In the genomic region with DNA sequence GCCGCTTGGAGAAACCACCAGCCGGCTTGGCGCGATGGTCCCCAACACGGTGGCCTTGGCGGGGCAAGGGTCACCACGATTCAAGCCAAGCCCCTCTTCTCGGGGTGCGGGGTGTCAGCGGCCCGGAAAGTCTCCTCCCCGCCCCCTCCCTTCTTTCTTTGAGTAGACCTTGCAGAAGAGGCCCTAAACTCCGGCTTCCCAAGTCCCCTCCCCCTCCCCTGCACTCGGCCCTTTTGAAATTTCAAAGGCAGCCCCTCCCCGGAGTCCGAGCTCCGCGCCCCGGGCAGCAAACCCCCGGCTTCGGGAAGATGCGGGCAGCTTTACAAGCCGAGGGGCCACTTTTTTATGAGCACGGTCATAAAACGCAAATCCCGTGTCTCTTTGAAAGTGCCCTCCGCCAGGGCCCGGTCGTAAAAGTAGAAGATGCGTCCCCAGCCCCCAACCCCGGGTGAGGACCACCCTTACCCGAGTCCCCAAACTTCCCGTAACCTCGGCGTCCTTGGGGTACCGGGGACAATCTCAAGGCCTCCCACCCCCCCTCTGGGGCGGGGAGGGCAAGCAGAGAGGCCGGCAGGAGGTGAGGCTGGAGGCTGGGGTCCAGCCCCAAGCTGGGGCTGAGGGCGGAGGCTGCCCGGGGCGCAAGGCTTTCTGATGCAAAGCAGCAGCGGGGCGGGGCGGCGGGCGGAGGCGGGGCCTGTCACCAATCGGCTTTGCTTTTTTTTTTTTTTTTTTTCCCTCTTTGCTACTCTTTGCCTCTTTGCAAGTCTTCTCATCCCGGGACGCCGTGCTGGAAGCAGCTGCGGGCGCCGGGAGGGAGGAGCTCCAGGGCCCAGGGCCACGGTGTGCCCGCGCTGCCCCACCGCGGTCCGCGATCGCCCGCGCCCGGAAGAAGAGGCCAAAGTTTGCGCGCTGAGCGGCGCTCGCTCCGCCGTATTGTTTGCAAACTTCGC, we compare ENCODE assay signal across 9 mouse cellular contexts. TPM values are rescaled to one million over a fixed set of nuclear protein-coding genes. Genes with fewer than 3 reads are reported as not detected.
DNase-seq lines count a peak whose midpoint lies in the region; ATAC-seq and TF ChIP-seq lines count a peak whose summit lies in the region.
"Had no signal": no experiment of that assay in that cellular context is flagged by ENCODE, and none has a peak within 500 bp of the region (broad histone marks: within the 10 kb centered on the region; RNA-seq: fewer than 3 reads in every experiment).

A gene (plus strand): TSS at position 773 of the 950 bp plus-strand sequence.

- TF ChIP-seq CTCF in E14TG2a.4 (conservative IDR thresholded peaks at IDR 0.05; ENCODE audit: low read length), result no peak

- H3K4me1 ChIP-seq in E14TG2a.4 (replicated peaks; ENCODE audit: low read depth, low read length), result peaks cover 80% of the 10 kb centered on the region
- peaks cover 46% of the 10 kb centered on the region; the same call in 1 of the 2 replicates for H3K4me1 ChIP-seq in hindbrain, embryonic 14.5 days (replicated peaks; ENCODE audit: control insufficient read depth, insufficient read depth, low read length)
- peaks cover 7% of the 10 kb centered on the region for H3K4me1 ChIP-seq in liver, embryonic 15.5 days (replicated peaks)

- peaks cover 41% of the 10 kb centered on the region for H3K27me3 ChIP-seq in E14TG2a.4 (ENCODE audit: insufficient read depth, low read length)
- H3K27me3 ChIP-seq in hindbrain, embryonic 14.5 days (ENCODE audit: control insufficient read depth, insufficient read depth, low read length), result peaks cover 22% of the 10 kb centered on the region
- peaks cover 91% of the 10 kb centered on the region for H3K27me3 ChIP-seq in liver, embryonic 15.5 days

- peak; percentile 66 to 79 for DNase-seq in cerebellum, postnatal 10 days
- DNase-seq in cerebellum, adult 11-12 months, result no peak
- DNase-seq in embryo, embryonic 9.5 days (ENCODE audit: extremely low spot score), result peak; percentile 90
- peak; percentile 62 for DNase-seq in hindbrain, embryonic 14.5 days (ENCODE audit: low spot score)
- DNase-seq in ovary, adult 18-20 months (ENCODE audit: low spot score), result peak; percentile 8
- no peak for DNase-seq in spleen, adult 18-20 months

- peak within 1 kb of the TSS; percentile 84 for H3K4me3 ChIP-seq in E14TG2a.4 (replicated peaks; ENCODE audit: low read length)
- peak within 1 kb of the TSS; percentile 64 for H3K4me3 ChIP-seq in hindbrain, embryonic 14.5 days (replicated peaks; ENCODE audit: low read length)
- peak within 1 kb of the TSS; percentile 47 for H3K4me3 ChIP-seq in liver, embryonic 15.5 days (replicated peaks)

- under 1% methylated on average over 73 of the region's 73 CpGs for WGBS in hindbrain, embryonic 14.5 days
- WGBS in liver, embryonic 15.5 days (ENCODE audit: insufficient replicate concordance), result under 1% methylated on average over 67 of the region's 73 CpGs

- ATAC-seq in hindbrain, embryonic 14.5 days (ENCODE audit: low FRiP score), result peak; percentile 52; the same call in 1 of the 2 replicates
- ATAC-seq in liver, embryonic 15.5 days (ENCODE audit: insufficient read depth), result no peak

- H3K4me2 ChIP-seq in hindbrain, embryonic 14.5 days (replicated peaks), result peak within 1 kb of the TSS; percentile 98
- peak within 1 kb of the TSS; percentile 65 for H3K4me2 ChIP-seq in liver, embryonic 15.5 days

- H3K27ac ChIP-seq in hindbrain, embryonic 14.5 days, result peak within 1 kb of the TSS; percentile 74
- H3K27ac ChIP-seq in liver, embryonic 15.5 days (replicated peaks), result no peak within 1 kb of the TSS

- H3K9me3 ChIP-seq in E14TG2a.4 (ENCODE audit: low read length), result peaks cover 8% of the 10 kb centered on the region
- no peaks in the 10 kb centered on the region for H3K9me3 ChIP-seq in hindbrain, embryonic 14.5 days (ENCODE audit: control insufficient read depth, low read length)
- H3K9me3 ChIP-seq in liver, embryonic 15.5 days (replicated peaks), result no peaks in the 10 kb centered on the region

- H3K36me3 ChIP-seq in E14TG2a.4 (ENCODE audit: insufficient read depth, low read length), result peaks cover 15% of the 10 kb centered on the region
- no peaks in the 10 kb centered on the region for H3K36me3 ChIP-seq in hindbrain, embryonic 14.5 days (replicated peaks; ENCODE audit: control insufficient read depth, insufficient read depth)
- H3K36me3 ChIP-seq in liver, embryonic 15.5 days (replicated peaks), result no peaks in the 10 kb centered on the region

- H3K9ac ChIP-seq in hindbrain, embryonic 14.5 days, result peak within 1 kb of the TSS; percentile 68
- no peak within 1 kb of the TSS for H3K9ac ChIP-seq in liver, embryonic 15.5 days

RNA-seq across cellular contexts. Expression of the gene that starts here (rescaled TPM):
- 5.3 and 5.7 TPM in 2 replicates for polyA plus RNA-seq in hindbrain, embryonic 14.5 days (2014; fragmentation: Nextera tagmentation; extraction: Ambion mirVana)
- polyA plus RNA-seq in liver, embryonic 15.5 days (2015; fragmentation: Nextera tagmentation; extraction: Ambion mirVana), result not detected in 2 replicates
- polyA plus RNA-seq: C2C12 had no signal

Comparison
In these comparisons a context has a peak if more than half of its experiments do, and no peak if none do; other contexts are left out.
1. DNase-seq: peak in cerebellum, postnatal 10 days (2 of 2), embryo, embryonic 9.5 days (single experiment), hindbrain, embryonic 14.5 days (single experiment) and ovary, adult 18-20 months (single experiment); none in cerebellum, adult 11-12 months (single experiment) and spleen, adult 18-20 months (0 of 2).
2. Peak in every context shown above with its lines, with median percentiles within 50 percentile points of each other: H3K4me3 ChIP-seq.